Mouse (Mus musculus) telencephalon, adult 2 months (tissue): ENCODE measurements at regions not wholly inside any gene's neighbourhood (a gene's known extent, or its start where the extent isn't known, plus 50 kb on each side); places are given as distances from the start of the nearest gene placed in this dataset.
"Not testable (repeated sequence)": the region's sequence is repeated elsewhere in the genome, so short reads cannot be mapped to it uniquely, and the experiment has no call there.

Source experiments
- DNase-seq: peaks from one replicate; pipeline ENCODE4 v3.0.0-alpha.2; 2011; ENCODE audit warnings: low read depth, low spot score

GRCm38 (mm10) chr19:8496561-8496960, 91.7 kb upstream of the Slc22a30 start:
- not testable (repeated sequence) for DNase-seq

GRCm38 (mm10) chr19:8497526-8497925, 92.6 kb upstream of the Slc22a30 start:
- not testable (repeated sequence) for DNase-seq

GRCm38 (mm10) chr19:8517721-8518120, 73.3 kb upstream of the Slc22a8 start:
- not testable (repeated sequence) for DNase-seq

DNA sequence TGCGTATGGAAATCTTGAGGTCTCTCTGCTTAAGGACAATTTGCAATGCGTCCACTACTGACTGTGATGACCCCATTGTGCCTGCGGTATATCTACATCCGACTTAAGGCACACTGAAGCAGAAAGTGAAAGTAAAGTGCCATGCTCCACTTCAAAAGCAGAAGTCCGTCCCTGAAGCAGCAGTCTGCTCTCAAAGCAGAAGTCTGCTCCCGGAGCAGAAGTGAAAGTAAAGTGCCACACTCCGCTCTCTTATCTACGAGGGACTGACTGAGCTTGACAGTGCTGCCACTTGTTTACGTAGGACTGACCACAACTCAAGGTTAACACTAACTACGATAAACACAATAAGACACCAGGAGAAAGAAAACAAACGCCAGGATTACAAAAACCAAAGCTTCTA, 72.8 kb upstream of the Slc22a8 start:
- DNase-seq, result peak; percentile 11

DNA sequence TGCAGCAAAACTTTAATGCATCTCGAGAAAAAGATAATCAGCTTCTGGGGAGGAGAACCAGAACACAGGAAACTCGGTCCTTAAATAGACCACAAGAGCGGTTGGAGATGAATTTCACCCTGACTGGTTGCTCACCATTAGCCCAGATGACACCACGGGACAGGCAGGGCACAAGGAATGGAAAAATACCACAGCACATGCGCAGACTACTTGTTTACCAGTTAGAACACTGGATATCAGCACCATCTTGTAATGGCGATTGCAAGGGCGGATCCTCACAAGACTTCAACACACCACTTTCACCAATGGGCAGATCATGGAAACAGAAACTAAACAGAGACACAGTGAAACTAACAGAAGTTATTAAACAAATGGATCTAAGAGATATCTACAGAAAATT, 72.1 kb upstream of the Slc22a8 start:
- not testable (repeated sequence) for DNase-seq

DNA sequence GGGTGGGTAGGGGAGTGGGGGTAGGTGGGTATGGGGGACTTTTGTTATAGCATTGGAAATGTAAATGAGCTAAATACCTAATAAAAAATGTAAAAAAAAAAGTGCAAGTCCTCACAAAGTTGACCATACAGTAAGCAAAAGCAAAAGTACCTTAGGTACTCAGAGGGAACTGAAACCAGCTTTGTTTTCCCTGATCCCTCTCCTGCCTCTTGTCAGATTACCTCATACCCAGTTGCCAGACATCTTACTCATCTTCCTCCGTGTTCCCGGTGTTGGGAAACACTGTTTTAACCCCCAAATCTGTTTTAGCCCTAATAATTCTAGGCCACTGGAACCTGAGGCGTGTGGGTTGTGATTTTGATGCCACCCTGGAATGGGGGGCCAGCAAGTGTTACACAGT, 56.5 kb upstream of the Slc22a8 start:
- DNase-seq, result no peak

- no peak for DNase-seq
These were observed 55.0 kb upstream of the Slc22a8 start for GRCm38 (mm10) chr19:8536085-8536484.
